Mouse (Mus musculus): Measurements from ENCODE around the gene Gm20431.

DNA sequence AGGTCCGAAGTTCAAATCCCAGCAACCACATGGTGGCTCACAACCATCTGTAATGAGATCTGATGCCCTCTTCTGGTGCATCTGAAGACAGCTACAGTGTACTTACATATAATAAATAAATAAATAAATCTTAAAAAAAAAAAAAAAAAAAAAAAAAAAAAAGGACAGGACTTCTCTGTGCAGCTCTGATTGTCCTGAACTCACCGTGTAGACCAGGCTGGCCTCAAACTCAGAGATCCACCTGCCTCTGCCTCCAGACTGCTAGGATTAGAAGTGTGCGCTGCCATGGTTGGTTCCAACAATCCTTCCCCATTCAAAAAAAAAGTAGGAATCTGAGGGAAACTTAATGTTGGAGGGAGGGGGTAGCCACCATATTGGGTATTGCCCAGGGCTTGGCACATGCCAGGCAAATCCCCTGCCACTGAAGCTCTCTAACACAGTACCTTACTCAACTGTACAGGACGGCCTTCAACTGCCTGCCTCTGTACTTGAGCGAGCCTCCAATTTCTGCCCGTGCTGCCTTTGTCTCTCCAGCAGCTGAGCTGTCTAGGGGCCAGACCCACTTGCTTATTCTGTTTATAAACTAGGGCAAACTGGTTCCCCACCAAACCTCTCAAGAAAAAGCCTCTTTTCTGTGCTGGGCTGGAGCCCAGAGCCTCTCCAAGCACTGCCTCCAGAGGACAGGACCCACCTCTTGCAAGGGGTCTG, 36.8 kb downstream of the Gm20431 start:
- TF ChIP-seq CTCF (IDR thresholded peaks at IDR 0.05; ENCODE audit: borderline replicate concordance, control insufficient read depth, extremely low read depth, insufficient read depth, low read length, poor library complexity) (no peak), POLR2A (IDR thresholded peaks at IDR 0.05; ENCODE audit: control insufficient read depth, extremely low read depth, insufficient read depth, low read length, poor library complexity) (no peak)

Measured in thymus, adult 2 months (tissue).